Comparison of ENCODE assay signal across 14 mouse cellular contexts in genomic region chr6:28576356-28577264, GRCm38 (mm10).
A peak's percentile ranks its signal among the peaks of the same experiment; 100 is the strongest.
DNase-seq lines count a peak whose midpoint lies in the region; ATAC-seq lines count a peak whose summit lies in the region.
"Had no signal": no experiment of that assay in that cellular context is flagged by ENCODE, and none has a peak within 500 bp of the region (broad histone marks: within the 10 kb centered on the region; RNA-seq: fewer than 3 reads in every experiment).

No protein-coding gene starts in this region.

- no peak overlapping the region for H3K9ac ChIP-seq in heart, embryonic 16.5 days (ENCODE audit: low read length)
- no peak overlapping the region for H3K9ac ChIP-seq in heart, embryonic 11.5 days (ENCODE audit: low read depth, low read length)
- H3K9ac ChIP-seq in liver, embryonic 11.5 days (ENCODE audit: low read depth, low read length) = no peak overlapping the region
- H3K9ac ChIP-seq in liver, embryonic 12.5 days = no peak overlapping the region
- H3K9ac ChIP-seq: embryonic facial prominence, embryonic 13.5 days; forebrain, embryonic 13.5 days; liver, embryonic 14.5 days had no signal

- 0 out of 2 replicates have a peak, but pooled peaks have one; percentile 32 for ATAC-seq in heart, embryonic 16.5 days (replicated peaks; ENCODE audit: extremely low read depth, insufficient read depth, low FRiP score)
- ATAC-seq in heart, embryonic 11.5 days (replicated peaks; ENCODE audit: insufficient number of reproducible peaks, low FRiP score, low TSS enrichment) = no peak
- ATAC-seq in liver, embryonic 11.5 days (replicated peaks; ENCODE audit: low FRiP score) = peak; percentile 26; the same call in 1 of the 2 replicates
- ATAC-seq in liver, embryonic 12.5 days = no peak
- peak; percentile 91 for ATAC-seq in megakaryocyte-erythroid progenitor cell, adult 5-6 weeks (replicated peaks; ENCODE audit: low FRiP score, low TSS enrichment, poor library complexity, severe bottlenecking)
- ATAC-seq: forebrain, embryonic 13.5 days had no signal

- H3K9me3 ChIP-seq in heart, embryonic 16.5 days (replicated peaks; ENCODE audit: control insufficient read depth, low read length) = no peaks in the 10 kb centered on the region
- H3K9me3 ChIP-seq in heart, embryonic 11.5 days (replicated peaks; ENCODE audit: control insufficient read depth, low read length) = no peaks in the 10 kb centered on the region
- no peaks in the 10 kb centered on the region for H3K9me3 ChIP-seq in liver, embryonic 11.5 days (ENCODE audit: control insufficient read depth, low read length)
- no peaks in the 10 kb centered on the region for H3K9me3 ChIP-seq in liver, embryonic 12.5 days (replicated peaks)
- H3K9me3 ChIP-seq: embryonic facial prominence, embryonic 13.5 days; forebrain, embryonic 13.5 days had no signal

- WGBS in heart, embryonic 16.5 days = 57% methylated on average over 14 of the region's 14 CpGs
- 75% methylated on average over 14 of the region's 14 CpGs for WGBS in heart, embryonic 11.5 days (ENCODE audit: insufficient replicate concordance)
- WGBS in liver, embryonic 11.5 days = 73% methylated on average over 14 of the region's 14 CpGs
- 64% methylated on average over 14 of the region's 14 CpGs for WGBS in liver, embryonic 12.5 days (ENCODE audit: insufficient replicate concordance)

- peaks cover 16% of the 10 kb centered on the region for H3K4me1 ChIP-seq in heart, embryonic 16.5 days (ENCODE audit: control insufficient read depth, insufficient read depth, low read length)
- peaks cover 7% of the 10 kb centered on the region for H3K4me1 ChIP-seq in heart, embryonic 11.5 days (ENCODE audit: control insufficient read depth, insufficient read depth, low read length)
- peaks cover 7% of the 10 kb centered on the region; the same call in 1 of the 2 replicates for H3K4me1 ChIP-seq in liver, embryonic 11.5 days (replicated peaks; ENCODE audit: control insufficient read depth, insufficient read depth, low read length)
- peaks cover 12% of the 10 kb centered on the region for H3K4me1 ChIP-seq in liver, embryonic 12.5 days

- no peak overlapping the region for H3K4me2 ChIP-seq in heart, embryonic 16.5 days (ENCODE audit: low read depth, low read length)
- H3K4me2 ChIP-seq in heart, embryonic 11.5 days = no peak overlapping the region
- H3K4me2 ChIP-seq in liver, embryonic 11.5 days = no peak overlapping the region
- no peak overlapping the region for H3K4me2 ChIP-seq in liver, embryonic 12.5 days
- H3K4me2 ChIP-seq: embryonic facial prominence, embryonic 13.5 days; forebrain, embryonic 13.5 days had no signal

- DNase-seq in liver, embryonic 11.5 days (ENCODE audit: low spot score) = no peak
- peak; percentile 37 for DNase-seq in cerebellum, adult 11 months
- no peak for DNase-seq in lung, postnatal 36 days
- DNase-seq in right cerebral cortex, adult 18-20 months = no peak
- DNase-seq: adrenal gland, postnatal 10 days; kidney, postnatal 4 days; thymus, postnatal 14 days had no signal

- H3K27ac ChIP-seq in heart, embryonic 16.5 days (ENCODE audit: low read length) = no peak overlapping the region
- H3K27ac ChIP-seq in heart, embryonic 11.5 days (ENCODE audit: low read depth, low read length) = no peak overlapping the region
- no peak overlapping the region for H3K27ac ChIP-seq in liver, embryonic 11.5 days (ENCODE audit: low read depth, low read length)
- no peak overlapping the region for H3K27ac ChIP-seq in liver, embryonic 12.5 days
- H3K27ac ChIP-seq: embryonic facial prominence, embryonic 13.5 days; forebrain, embryonic 13.5 days; liver, embryonic 14.5 days had no signal

- H3K27me3 ChIP-seq in heart, embryonic 16.5 days (ENCODE audit: control insufficient read depth, insufficient read depth, low read length) = no peaks in the 10 kb centered on the region
- H3K27me3 ChIP-seq in heart, embryonic 11.5 days (ENCODE audit: control insufficient read depth, insufficient read depth, low read length) = no peaks in the 10 kb centered on the region
- H3K27me3 ChIP-seq in liver, embryonic 11.5 days (replicated peaks; ENCODE audit: control insufficient read depth, insufficient read depth, low read length) = no peaks in the 10 kb centered on the region
- no peaks in the 10 kb centered on the region for H3K27me3 ChIP-seq in liver, embryonic 12.5 days (replicated peaks)
- H3K27me3 ChIP-seq: embryonic facial prominence, embryonic 13.5 days; forebrain, embryonic 13.5 days had no signal

- 0 out of 2 replicates have a peak, but pooled peaks cover 2% of the 10 kb centered on the region for H3K36me3 ChIP-seq in heart, embryonic 16.5 days (ENCODE audit: control insufficient read depth, insufficient read depth)
- no peaks in the 10 kb centered on the region for H3K36me3 ChIP-seq in heart, embryonic 11.5 days (ENCODE audit: control insufficient read depth, insufficient read depth, low read length)
- no peaks in the 10 kb centered on the region for H3K36me3 ChIP-seq in liver, embryonic 11.5 days (ENCODE audit: control insufficient read depth, insufficient read depth, low read length)
- H3K36me3 ChIP-seq in liver, embryonic 12.5 days = peaks cover 11% of the 10 kb centered on the region
- H3K36me3 ChIP-seq: embryonic facial prominence, embryonic 13.5 days had no signal

- H3K4me3 ChIP-seq in heart, embryonic 16.5 days (ENCODE audit: low read length) = no peak overlapping the region
- no peak overlapping the region for H3K4me3 ChIP-seq in heart, embryonic 11.5 days (ENCODE audit: low read depth, low read length)
- no peak overlapping the region for H3K4me3 ChIP-seq in liver, embryonic 11.5 days (ENCODE audit: low read depth, low read length)
- H3K4me3 ChIP-seq in liver, embryonic 12.5 days = no peak overlapping the region
- H3K4me3 ChIP-seq: embryonic facial prominence, embryonic 13.5 days; forebrain, embryonic 13.5 days had no signal

Comparison
In these comparisons a context has a peak if more than half of its experiments do, and no peak if none do; other contexts are left out.
1. ATAC-seq: peak in heart, embryonic 16.5 days (single experiment), liver, embryonic 11.5 days (single experiment) and megakaryocyte-erythroid progenitor cell, adult 5-6 weeks (single experiment); none in heart, embryonic 11.5 days (single experiment) and liver, embryonic 12.5 days (single experiment).